Mouse (Mus musculus): Measurements from ENCODE around the gene Cald1.

Gene Cald1

GRCm38 (mm10) chr6:34674416-34674815, 76.1 kb downstream of the Cald1 start:
- DNase-seq, result no peak

- DNase-seq, result no peak
Observed at GRCm38 (mm10) chr6:34674897-34675296, 76.6 kb downstream of the Cald1 start.

GRCm38 (mm10) chr6:34682126-34682525, 83.8 kb downstream of the Cald1 start:
- DNase-seq, result peak; percentile 23

GRCm38 (mm10) chr6:34684886-34685285, 86.6 kb downstream of the Cald1 start:
- peak; percentile 71 for DNase-seq

- DNase-seq, result peak; percentile 34
Observed at GRCm38 (mm10) chr6:34688971-34689370, 90.7 kb downstream of the Cald1 start.

GRCm38 (mm10) chr6:34691416-34691815, 93.1 kb downstream of the Cald1 start:
- DNase-seq, result no peak

GRCm38 (mm10) chr6:34694096-34694495, 95.8 kb downstream of the Cald1 start:
- DNase-seq, result no peak

GRCm38 (mm10) chr6:34703421-34704120, 105.3 kb downstream of the Cald1 start:
- no peak for DNase-seq

GRCm38 (mm10) chr6:34707521-34707920, 109.2 kb downstream of the Cald1 start:
- DNase-seq, result no peak

GRCm38 (mm10) chr6:34708650-34709265, 110.5 kb downstream of the Cald1 start:
- DNase-seq, result peak; percentile 61

- peak; percentile 81 for DNase-seq
Observed at GRCm38 (mm10) chr6:34709289-34709688, 111.0 kb downstream of the Cald1 start.

GRCm38 (mm10) chr6:34709946-34710682, 111.8 kb downstream of the Cald1 start:
- no peak for DNase-seq

- DNase-seq, result no peak
Observed at GRCm38 (mm10) chr6:34710848-34711247, 112.5 kb downstream of the Cald1 start.

- DNase-seq, result no peak
Observed at GRCm38 (mm10) chr6:34711620-34712019, 113.3 kb downstream of the Cald1 start.

- no peak for DNase-seq
Observed at GRCm38 (mm10) chr6:34713169-34713568, 114.9 kb downstream of the Cald1 start.

- no peak for DNase-seq
Observed at GRCm38 (mm10) chr6:34713777-34714176, 115.5 kb downstream of the Cald1 start.

GRCm38 (mm10) chr6:34714612-34715011, 116.3 kb downstream of the Cald1 start:
- no peak for DNase-seq

GRCm38 (mm10) chr6:34716206-34716887, 118.0 kb downstream of the Cald1 start:
- no peak for DNase-seq

- DNase-seq, result peak; percentile 40
Observed at GRCm38 (mm10) chr6:34716888-34717635, 118.8 kb downstream of the Cald1 start.

GRCm38 (mm10) chr6:34717651-34718050, 119.4 kb downstream of the Cald1 start:
- DNase-seq, result no peak

GRCm38 (mm10) chr6:34719141-34719680, 120.9 kb downstream of the Cald1 start:
- no peak for DNase-seq

- peak; percentile 56 for DNase-seq
Observed at GRCm38 (mm10) chr6:34720447-34720846, 122.1 kb downstream of the Cald1 start.
